Mouse (Mus musculus): ENCODE data around the gene Negr1.
"Not testable (repeated sequence)": the region's sequence is repeated elsewhere in the genome, so short reads cannot be mapped to it uniquely, and the experiment has no call there.

The Negr1 gene

GRCm38 (mm10) chr3:156992811-156993210 is 431.2 kb downstream of the Negr1 start:
- no peak for DNase-seq (ENCODE audit: low read depth, low spot score)

GRCm38 (mm10) chr3:156999177-156999808 is 437.7 kb downstream of the Negr1 start:
- no peak for DNase-seq (ENCODE audit: low read depth, low spot score)

- no peak for DNase-seq (ENCODE audit: low read depth, low spot score)
Observed at GRCm38 (mm10) chr3:157021632-157022031, 460.0 kb downstream of the Negr1 start.

GRCm38 (mm10) chr3:157024580-157024979 is 463.0 kb downstream of the Negr1 start:
- no peak for DNase-seq (ENCODE audit: low read depth, low spot score)

- no peak for DNase-seq (ENCODE audit: low read depth, low spot score)
Observed at GRCm38 (mm10) chr3:157031513-157032142, 470.0 kb downstream of the Negr1 start.

GRCm38 (mm10) chr3:157036016-157036415 is 474.4 kb downstream of the Negr1 start:
- DNase-seq (ENCODE audit: low read depth, low spot score), result no peak

GRCm38 (mm10) chr3:157036568-157036967 is 475.0 kb downstream of the Negr1 start:
- DNase-seq (ENCODE audit: low read depth, low spot score), result no peak

GRCm38 (mm10) chr3:157040619-157041018 is 479.0 kb downstream of the Negr1 start:
- no peak for DNase-seq (ENCODE audit: low read depth, low spot score)

- DNase-seq (ENCODE audit: low read depth, low spot score), result no peak
Observed at GRCm38 (mm10) chr3:157044565-157044964, 483.0 kb downstream of the Negr1 start.

- not testable (repeated sequence) for DNase-seq (ENCODE audit: low read depth, low spot score)
Observed at GRCm38 (mm10) chr3:157064438-157064837, 502.8 kb downstream of the Negr1 start.

- DNase-seq (ENCODE audit: low read depth, low spot score), result no peak
Observed at GRCm38 (mm10) chr3:157066331-157066730, 504.7 kb downstream of the Negr1 start.

- no peak for DNase-seq (ENCODE audit: low read depth, low spot score)
Observed at GRCm38 (mm10) chr3:157079250-157079965, 517.8 kb downstream of the Negr1 start.

- DNase-seq (ENCODE audit: low read depth, low spot score), result no peak
Observed at GRCm38 (mm10) chr3:157079966-157080306, 518.3 kb downstream of the Negr1 start.

GRCm38 (mm10) chr3:157080585-157080984 is 519.0 kb downstream of the Negr1 start:
- no peak for DNase-seq (ENCODE audit: low read depth, low spot score)

- DNase-seq (ENCODE audit: low read depth, low spot score), result no peak
Observed at GRCm38 (mm10) chr3:157082808-157083784, 521.5 kb downstream of the Negr1 start.

- no peak for DNase-seq (ENCODE audit: low read depth, low spot score)
Observed at GRCm38 (mm10) chr3:157085180-157085579, 523.6 kb downstream of the Negr1 start.

GRCm38 (mm10) chr3:157090051-157090450 is 528.5 kb downstream of the Negr1 start:
- no peak for DNase-seq (ENCODE audit: low read depth, low spot score)

GRCm38 (mm10) chr3:157096284-157096683 is 534.7 kb downstream of the Negr1 start:
- no peak for DNase-seq (ENCODE audit: low read depth, low spot score)

GRCm38 (mm10) chr3:157097514-157097913 is 535.9 kb downstream of the Negr1 start:
- DNase-seq (ENCODE audit: low read depth, low spot score), result no peak

- no peak for DNase-seq (ENCODE audit: low read depth, low spot score)
Observed at GRCm38 (mm10) chr3:157098417-157098816, 536.8 kb downstream of the Negr1 start.

GRCm38 (mm10) chr3:157104866-157105579 is 543.4 kb downstream of the Negr1 start:
- DNase-seq (ENCODE audit: low read depth, low spot score), result no peak
